Mouse (Mus musculus): ENCODE measurements around the gene Atp6v1e1. TPM values are rescaled to one million over a fixed set of nuclear protein-coding genes. Genes with fewer than 3 reads are reported as not detected.
"Not testable (repeated sequence)": the region's sequence is repeated elsewhere in the genome, so short reads cannot be mapped to it uniquely, and the experiment has no call there.

Atp6v1e1 gene
- polyA plus RNA-seq, 2 experiments, result 73.8 to 145 TPM

- H3K4me1 ChIP-seq (replicated peaks; ENCODE audit: control insufficient read depth in 2 of 2, insufficient read depth in 2 of 2, low read length in 1 of 2), result peaks cover 21 to 26% of the 10 kb centered on the region in 2 experiments
- WGBS (ENCODE audit: insufficient replicate concordance), result 71% methylated on average over 8 of the region's 8 CpGs
Observed at GRCm38 (mm10) chr6:120858217-120858711, 35.7 kb upstream of the Atp6v1e1 start.

DNA sequence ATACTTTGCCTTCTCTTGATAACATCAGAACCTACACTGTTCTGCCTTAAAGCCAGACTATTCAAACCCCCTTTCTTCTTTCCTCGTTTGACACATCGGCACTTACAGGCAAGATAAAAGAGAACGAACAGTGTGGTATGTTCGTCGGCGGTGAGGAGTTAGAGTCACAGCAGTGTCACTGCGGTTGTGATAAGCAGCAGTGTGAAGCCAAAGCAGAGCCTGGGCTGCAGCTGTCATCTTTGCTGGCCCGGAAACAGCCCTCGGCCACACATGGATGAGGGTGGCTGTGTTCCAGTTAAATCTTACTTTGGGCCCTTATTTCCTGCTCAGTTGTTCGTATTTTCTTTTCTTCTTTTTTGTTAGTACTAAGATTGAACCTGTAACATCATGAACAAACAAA, 31.8 kb upstream of the Atp6v1e1 start:
- WGBS (ENCODE audit: insufficient replicate concordance), result 21% methylated on average over 10 of the region's 10 CpGs
- no peak overlapping the region; the same call in 1 of the 2 replicates for H3K9ac ChIP-seq (replicated peaks)
- ATAC-seq (ENCODE audit: insufficient read depth) (peak; percentile 85), DNase-seq (ENCODE audit: low read depth in 3 of 3, low spot score in 3 of 3) (peak in 1 of 3 experiments; percentile 55)
- H3K9me3 ChIP-seq (ENCODE audit: control insufficient read depth, low read length), result no peaks in the 10 kb centered on the region
- no peak overlapping the region for H3K4me3 ChIP-seq (ENCODE audit: insufficient read depth in 1 of 2, low read depth in 2 of 2, low read length in 2 of 2)
- H3K36me3 ChIP-seq (replicated peaks; ENCODE audit: control insufficient read depth, insufficient read depth, low read depth), result peaks cover 39% of the 10 kb centered on the region
- TF ChIP-seq CTCF (IDR thresholded peaks at IDR 0.05; ENCODE audit: low read depth), result no peak
- TF ChIP-seq EP300 (IDR thresholded peaks at IDR 0.05; ENCODE audit: low read depth), result peak; percentile 36; the same call in 1 of the 2 replicates
- H3K4me1 ChIP-seq (replicated peaks; ENCODE audit: control insufficient read depth in 2 of 2, insufficient read depth in 2 of 2, low read length in 1 of 2), result peaks cover 24% of the 10 kb centered on the region in 2 experiments
- peak overlapping the region; percentile 84 for H3K27ac ChIP-seq
- peak overlapping the region; percentile 47 for H3K4me2 ChIP-seq (ENCODE audit: low read depth)
- no peaks in the 10 kb centered on the region for H3K27me3 ChIP-seq (ENCODE audit: control insufficient read depth, insufficient read depth, low read length)

More at GRCm38 (mm10) chr6:120858217-120858711, 35.7 kb upstream of the Atp6v1e1 start:
- Histone ChIP-seq H3K4me3 (ENCODE audit: insufficient read depth in 1 of 2, low read depth in 2 of 2, low read length in 2 of 2) (no peak overlapping the region), H3K9ac (replicated peaks) (no peak overlapping the region), H3K27ac (no peak overlapping the region; the same call in 1 of the 2 replicates), H3K9me3 (ENCODE audit: control insufficient read depth, low read length) (no peaks in the 10 kb centered on the region), H3K36me3 (replicated peaks; ENCODE audit: control insufficient read depth, insufficient read depth, low read depth) (peaks cover 38% of the 10 kb centered on the region), H3K4me2 (ENCODE audit: low read depth) (no peak overlapping the region), H3K27me3 (ENCODE audit: control insufficient read depth, insufficient read depth, low read length) (no peaks in the 10 kb centered on the region)
- no peak for ATAC-seq (ENCODE audit: insufficient read depth)
- TF ChIP-seq CTCF (IDR thresholded peaks at IDR 0.05; ENCODE audit: low read depth), result no peak
- 0 out of 2 replicates have a peak, but pooled peaks have one; percentile 19 for TF ChIP-seq EP300 (IDR thresholded peaks at IDR 0.05; ENCODE audit: low read depth)
- DNase-seq (ENCODE audit: low read depth in 3 of 3, low spot score in 3 of 3), result no peak

DNA sequence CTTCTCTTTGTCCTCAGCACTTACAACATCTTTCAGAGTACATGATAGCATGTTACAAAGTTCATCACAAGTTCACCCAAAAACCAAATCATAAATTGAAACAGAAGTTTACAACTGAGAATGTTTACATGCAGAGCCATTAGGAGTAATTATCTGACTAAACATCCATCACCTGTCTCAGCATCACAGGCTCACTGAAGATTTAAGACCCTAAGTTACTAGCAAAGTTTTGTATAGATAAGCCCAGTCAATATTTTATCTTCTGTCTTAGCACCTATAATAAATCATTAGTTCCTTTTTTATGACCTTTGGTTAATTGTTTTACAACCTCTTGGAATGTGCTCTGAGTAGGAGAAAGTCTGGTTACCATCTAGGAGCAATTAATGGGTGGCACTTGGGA, 28.1 kb upstream of the Atp6v1e1 start:
- not testable (repeated sequence) for ATAC-seq (ENCODE audit: insufficient read depth); H3K27me3 ChIP-seq (ENCODE audit: control insufficient read depth, insufficient read depth, low read length); H3K27ac ChIP-seq; DNase-seq (ENCODE audit: low read depth in 3 of 3, low spot score in 3 of 3); H3K4me3 ChIP-seq (ENCODE audit: insufficient read depth in 1 of 2, low read depth in 2 of 2, low read length in 2 of 2); H3K9ac ChIP-seq (replicated peaks); H3K9me3 ChIP-seq (ENCODE audit: control insufficient read depth, low read length); H3K4me2 ChIP-seq (ENCODE audit: low read depth)
- Histone ChIP-seq H3K36me3 (replicated peaks; ENCODE audit: control insufficient read depth, insufficient read depth, low read depth) (peaks cover 49% of the 10 kb centered on the region), H3K4me1 (replicated peaks; ENCODE audit: control insufficient read depth in 2 of 2, insufficient read depth in 2 of 2, low read length in 1 of 2) (peaks cover 14% of the 10 kb centered on the region in 2 experiments)

GRCm38 (mm10) chr6:120841754-120842153, 19.2 kb upstream of the Atp6v1e1 start:
- peak in 1 of 3 experiments; percentile 76 for DNase-seq (ENCODE audit: low read depth in 3 of 3, low spot score in 3 of 3)
- Histone ChIP-seq H3K4me2 (ENCODE audit: low read depth) (peak overlapping the region; percentile 40), H3K27me3 (ENCODE audit: control insufficient read depth, insufficient read depth, low read length) (no peaks in the 10 kb centered on the region), H3K4me1 (replicated peaks; ENCODE audit: control insufficient read depth in 2 of 2, insufficient read depth in 2 of 2, low read length in 1 of 2) (peaks cover 24 to 25% of the 10 kb centered on the region in 2 experiments), H3K27ac (peak overlapping the region; percentile 34), H3K9ac (replicated peaks) (peak overlapping the region; percentile 41), H3K36me3 (replicated peaks; ENCODE audit: control insufficient read depth, insufficient read depth, low read depth) (peaks cover 3% of the 10 kb centered on the region; the same call in 1 of the 2 replicates), H3K9me3 (ENCODE audit: control insufficient read depth, low read length) (no peaks in the 10 kb centered on the region), H3K4me3 (ENCODE audit: insufficient read depth in 1 of 2, low read depth in 2 of 2, low read length in 2 of 2) (peak overlapping the region in 1 of 2 experiments; percentile 6; a peak in 1 of 4 replicates)
- 42% methylated on average over 5 of the region's 5 CpGs for WGBS (ENCODE audit: insufficient replicate concordance)
- peak; percentile 88 for TF ChIP-seq EP300 (IDR thresholded peaks at IDR 0.05; ENCODE audit: low read depth)
- no peak for TF ChIP-seq CTCF (IDR thresholded peaks at IDR 0.05; ENCODE audit: low read depth)
- peak; percentile 70 for ATAC-seq (ENCODE audit: insufficient read depth)

- WGBS (ENCODE audit: insufficient replicate concordance), result 91% methylated on average over 7 of the region's 7 CpGs
- Histone ChIP-seq H3K9me3 (ENCODE audit: control insufficient read depth, low read length) (no peaks in the 10 kb centered on the region), H3K27me3 (ENCODE audit: control insufficient read depth, insufficient read depth, low read length) (no peaks in the 10 kb centered on the region), H3K9ac (replicated peaks) (no peak overlapping the region), H3K4me1 (replicated peaks; ENCODE audit: control insufficient read depth in 2 of 2, insufficient read depth in 2 of 2, low read length in 1 of 2) (peaks cover 26 to 28% of the 10 kb centered on the region in 2 experiments), H3K27ac (no peak overlapping the region), H3K4me3 (ENCODE audit: insufficient read depth in 1 of 2, low read depth in 2 of 2, low read length in 2 of 2) (no peak overlapping the region), H3K4me2 (ENCODE audit: low read depth) (no peak overlapping the region), H3K36me3 (replicated peaks; ENCODE audit: control insufficient read depth, insufficient read depth, low read depth) (peaks cover 3% of the 10 kb centered on the region; the same call in 1 of the 2 replicates)
- ATAC-seq (ENCODE audit: insufficient read depth), result no peak
- no peak for DNase-seq (ENCODE audit: low read depth in 3 of 3, low spot score in 3 of 3)
- TF ChIP-seq CTCF (IDR thresholded peaks at IDR 0.05; ENCODE audit: low read depth) (no peak), EP300 (IDR thresholded peaks at IDR 0.05; ENCODE audit: low read depth) (no peak)
Observed at GRCm38 (mm10) chr6:120840258-120840657, 17.7 kb upstream of the Atp6v1e1 start.
